Mouse (Mus musculus) liver, postnatal 0 days (tissue): ENCODE results near the gene Xlr3b.
A peak's percentile ranks its signal among the peaks of the same experiment; 100 is the strongest.

Experiments
- CTCF ChIP-seq: sonication (generic); IDR thresholded peaks from 2 replicates; pipeline ENCODE4 v1.5.1; 2016; ENCODE audit warnings: antibody characterized with exemption, low read depth
- EP300 ChIP-seq: IDR thresholded peaks from 2 replicates; pipeline ENCODE4 v1.6.1; 2016; ENCODE audit warnings: antibody characterized with exemption, low read depth, mild to moderate bottlenecking

DNA sequence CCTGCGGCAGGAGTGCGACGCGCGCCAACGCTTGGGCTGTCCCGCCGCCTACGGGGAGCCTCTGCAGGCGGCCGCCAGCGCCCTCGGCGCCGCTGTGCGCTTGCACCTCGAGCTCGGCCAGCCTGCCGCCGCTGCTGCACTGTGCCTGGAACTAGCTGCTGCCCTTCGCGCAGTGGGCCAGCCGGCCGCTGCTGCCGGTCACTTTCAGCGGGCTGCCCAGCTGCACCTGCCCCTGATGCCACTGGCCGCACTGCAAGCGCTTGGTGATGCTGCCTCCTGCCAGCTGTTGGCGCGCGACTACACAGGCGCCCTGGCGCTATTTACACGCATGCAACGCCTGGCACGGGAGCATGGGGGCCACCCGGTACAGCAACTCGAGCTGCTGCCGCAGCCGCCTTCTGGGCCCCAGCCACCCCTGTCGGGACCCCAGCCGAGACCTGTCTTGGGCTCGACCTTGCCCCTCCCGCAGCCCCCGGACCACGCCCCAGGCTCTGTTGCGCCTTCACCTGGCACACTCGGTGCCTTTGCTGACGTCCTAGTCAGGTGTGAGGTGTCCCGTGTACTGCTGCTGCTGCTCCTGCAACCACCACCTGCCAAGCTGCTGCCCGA is 36.7 kb downstream of the Xlr3b start:
- TF ChIP-seq CTCF = 0 out of 2 replicates have a peak, but pooled peaks have one; percentile 15
- TF ChIP-seq EP300 = no peak
